Comparison of ENCODE assay signal across 9 mouse cellular contexts in the genomic region with DNA sequence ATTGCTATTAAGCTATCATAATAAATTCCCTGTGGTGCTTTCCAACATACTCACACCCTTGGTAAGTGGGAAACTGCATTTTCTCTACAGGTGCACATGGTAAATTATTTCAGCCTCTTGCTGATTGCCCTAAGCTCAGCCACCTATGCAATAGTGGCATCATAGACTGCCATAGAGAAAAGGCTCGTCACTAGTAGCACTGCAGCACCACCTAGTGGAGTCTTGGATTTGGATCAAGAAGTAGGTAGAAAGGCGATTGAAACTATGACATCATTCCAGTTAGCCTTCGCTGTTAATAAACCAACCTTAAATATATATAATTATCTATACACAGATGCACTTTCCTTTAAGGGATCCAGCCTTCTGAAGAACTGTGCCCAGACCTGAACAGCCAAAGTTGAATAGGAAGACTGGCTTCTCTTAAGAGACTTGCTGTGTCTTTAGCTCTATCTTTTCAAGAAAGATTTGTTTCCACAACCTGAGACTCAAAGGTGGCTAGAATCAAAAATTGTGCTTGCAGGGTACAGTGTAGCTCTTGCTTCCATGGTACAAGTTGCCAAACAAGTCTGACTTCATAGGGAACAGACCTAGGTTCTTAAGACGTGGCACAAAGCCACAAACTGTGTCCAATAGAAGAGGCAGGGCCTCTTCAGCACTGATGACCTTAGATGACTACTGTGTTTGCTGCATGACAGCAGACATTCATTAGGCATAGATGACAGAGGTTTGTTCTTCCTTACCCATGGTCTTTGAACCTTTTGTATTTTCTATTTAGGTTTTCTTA. TPM values are rescaled to one million over a fixed set of nuclear protein-coding genes. Genes with fewer than 3 reads are reported as not detected.
A peak's percentile ranks its signal among the peaks of the same experiment; 100 is the strongest.
DNase-seq lines count a peak whose midpoint lies in the region; ATAC-seq and TF ChIP-seq lines count a peak whose summit lies in the region.
"Had no signal": no experiment of that assay in that cellular context is flagged by ENCODE, and none has a peak within 500 bp of the region (broad histone marks: within the 10 kb centered on the region; RNA-seq: fewer than 3 reads in every experiment).

No protein-coding gene starts in this region.

- 21% methylated on average over 4 of the region's 4 CpGs for WGBS in heart, adult 2 months
- WGBS in heart, embryonic 11.5 days (ENCODE audit: insufficient replicate concordance): 32% methylated on average over 4 of the region's 4 CpGs
- WGBS in forebrain, embryonic 15.5 days: 34% methylated on average over 4 of the region's 4 CpGs
- 30% methylated on average over 4 of the region's 4 CpGs for WGBS in intestine, embryonic 16.5 days
- 40% methylated on average over 4 of the region's 4 CpGs for WGBS in midbrain, embryonic 15.5 days
- 28% methylated on average over 4 of the region's 4 CpGs for WGBS in spleen, adult 2 months

- no peak overlapping the region for H3K4me3 ChIP-seq in heart, adult 2 months
- H3K4me3 ChIP-seq in heart, embryonic 11.5 days (ENCODE audit: low read depth, low read length): no peak overlapping the region
- no peak overlapping the region for H3K4me3 ChIP-seq in forebrain, embryonic 15.5 days
- H3K4me3 ChIP-seq in intestine, embryonic 16.5 days (ENCODE audit: low read length): no peak overlapping the region
- H3K4me3 ChIP-seq in midbrain, embryonic 15.5 days: no peak overlapping the region
- H3K4me3 ChIP-seq in spleen, adult 2 months (ENCODE audit: extremely low read depth, insufficient read depth, insufficient read length): no peak overlapping the region
- H3K4me3 ChIP-seq: megakaryocyte, embryonic 14.5 days had no signal

- no peak overlapping the region for H3K27ac ChIP-seq in heart, adult 2 months
- H3K27ac ChIP-seq in heart, embryonic 11.5 days (ENCODE audit: low read depth, low read length): no peak overlapping the region
- H3K27ac ChIP-seq in forebrain, embryonic 15.5 days (replicated peaks): no peak overlapping the region
- no peak overlapping the region for H3K27ac ChIP-seq in intestine, embryonic 16.5 days (ENCODE audit: low read length)
- 0 out of 2 replicates have a peak overlapping the region, but pooled peaks have one; percentile 2 for H3K27ac ChIP-seq in midbrain, embryonic 15.5 days
- no peak overlapping the region for H3K27ac ChIP-seq in spleen, adult 2 months (ENCODE audit: insufficient read depth, low read length)

- peaks cover 2% of the 10 kb centered on the region; the same call in 1 of the 2 replicates for H3K36me3 ChIP-seq in heart, adult 2 months (ENCODE audit: control insufficient read depth, insufficient read depth, low read length)
- peaks cover 6% of the 10 kb centered on the region; the same call in 1 of the 2 replicates for H3K36me3 ChIP-seq in heart, embryonic 11.5 days (ENCODE audit: control insufficient read depth, insufficient read depth, low read length)
- H3K36me3 ChIP-seq in forebrain, embryonic 15.5 days: peaks cover 24% of the 10 kb centered on the region
- 0 out of 2 replicates have a peak, but pooled peaks cover 3% of the 10 kb centered on the region for H3K36me3 ChIP-seq in intestine, embryonic 16.5 days (ENCODE audit: control insufficient read depth, insufficient read depth, low read length)
- peaks cover 24% of the 10 kb centered on the region for H3K36me3 ChIP-seq in midbrain, embryonic 15.5 days (replicated peaks)
- no peaks in the 10 kb centered on the region for H3K36me3 ChIP-seq in spleen, adult 2 months (ENCODE audit: control insufficient read depth, insufficient read depth, low read length)

- no peaks in the 10 kb centered on the region for H3K27me3 ChIP-seq in heart, adult 2 months (ENCODE audit: control insufficient read depth, insufficient read depth, low read length)
- H3K27me3 ChIP-seq in heart, embryonic 11.5 days (ENCODE audit: control insufficient read depth, insufficient read depth, low read length): no peaks in the 10 kb centered on the region
- H3K27me3 ChIP-seq in forebrain, embryonic 15.5 days: no peaks in the 10 kb centered on the region
- no peaks in the 10 kb centered on the region for H3K27me3 ChIP-seq in intestine, embryonic 16.5 days (replicated peaks; ENCODE audit: control insufficient read depth, insufficient read depth, low read length)
- H3K27me3 ChIP-seq in midbrain, embryonic 15.5 days (replicated peaks): no peaks in the 10 kb centered on the region
- no peaks in the 10 kb centered on the region for H3K27me3 ChIP-seq in spleen, adult 2 months (ENCODE audit: control insufficient read depth, insufficient read depth, low read length)

- H3K9me3 ChIP-seq in heart, embryonic 11.5 days (replicated peaks; ENCODE audit: control insufficient read depth, low read length): no peaks in the 10 kb centered on the region
- H3K9me3 ChIP-seq in forebrain, embryonic 15.5 days: no peaks in the 10 kb centered on the region
- no peaks in the 10 kb centered on the region for H3K9me3 ChIP-seq in intestine, embryonic 16.5 days (ENCODE audit: control insufficient read depth, low read length)
- H3K9me3 ChIP-seq in midbrain, embryonic 15.5 days: no peaks in the 10 kb centered on the region
- H3K9me3 ChIP-seq: megakaryocyte, embryonic 14.5 days had no signal

- 0 out of 2 replicates have a peak, but pooled peaks have one; percentile 28 for TF ChIP-seq EP300 in heart, adult 2 months (IDR thresholded peaks at IDR 0.05; ENCODE audit: insufficient read depth, low read depth, low read length)

- peak; percentile 93 for TF ChIP-seq CTCF in heart, adult 2 months (IDR thresholded peaks at IDR 0.05)
- peak; percentile 51; the same call in 1 of the 2 replicates for TF ChIP-seq CTCF in spleen, adult 2 months (IDR thresholded peaks at IDR 0.05; ENCODE audit: extremely low read depth, insufficient read depth, insufficient read length, insufficient replicate concordance)

- no peaks in the 10 kb centered on the region for H3K4me1 ChIP-seq in heart, adult 2 months (ENCODE audit: control insufficient read depth, insufficient read depth, low read length)
- no peaks in the 10 kb centered on the region for H3K4me1 ChIP-seq in heart, embryonic 11.5 days (ENCODE audit: control insufficient read depth, insufficient read depth, low read length)
- H3K4me1 ChIP-seq in forebrain, embryonic 15.5 days: no peaks in the 10 kb centered on the region
- H3K4me1 ChIP-seq in intestine, embryonic 16.5 days (ENCODE audit: control insufficient read depth, insufficient read depth, low read length): no peaks in the 10 kb centered on the region
- H3K4me1 ChIP-seq in midbrain, embryonic 15.5 days: no peaks in the 10 kb centered on the region
- H3K4me1 ChIP-seq in spleen, adult 2 months (ENCODE audit: control insufficient read depth, insufficient read depth, insufficient read length): no peaks in the 10 kb centered on the region
- H3K4me1 ChIP-seq: megakaryocyte, embryonic 14.5 days had no signal

- intact Hi-C loops in heart, adult 2 months (cut with DNase I): loop anchor here (1.0 to 5.0 kb wide), 6 partner anchors 225 to 1144 kb away; no protein-coding TSS in a partner anchor
- intact Hi-C loops in left cerebral cortex, postnatal 4 days (cut with DNase I): loop anchor here (5.0 to 10.0 kb wide), 2 partner anchors 564 to 657 kb away; no protein-coding TSS in a partner anchor

- ATAC-seq in heart, embryonic 11.5 days (replicated peaks; ENCODE audit: insufficient number of reproducible peaks, low FRiP score, low TSS enrichment): no peak
- peak; percentile 40; the same call in 1 of the 2 replicates for ATAC-seq in cerebellum, adult (ENCODE audit: insufficient number of reproducible peaks, low FRiP score, low TSS enrichment)
- peak; percentile 74 for ATAC-seq in forebrain, embryonic 15.5 days (replicated peaks)
- peak; percentile 31; the same call in 1 of the 2 replicates for ATAC-seq in intestine, embryonic 16.5 days
- ATAC-seq in midbrain, embryonic 15.5 days (replicated peaks): peak; percentile 50; the same call in 1 of the 2 replicates

- H3K79me2 ChIP-seq in heart, adult 2 months (replicated peaks; ENCODE audit: control insufficient read depth, insufficient read depth, low read length): no peaks in the 10 kb centered on the region

- no peak overlapping the region for H3K4me2 ChIP-seq in heart, embryonic 11.5 days
- H3K4me2 ChIP-seq in forebrain, embryonic 15.5 days (replicated peaks): no peak overlapping the region
- H3K4me2 ChIP-seq in intestine, embryonic 16.5 days (ENCODE audit: low read depth, low read length): no peak overlapping the region
- H3K4me2 ChIP-seq in midbrain, embryonic 15.5 days: no peak overlapping the region

- no peak overlapping the region for H3K9ac ChIP-seq in heart, adult 2 months (ENCODE audit: low read depth, low read length)
- H3K9ac ChIP-seq in heart, embryonic 11.5 days (ENCODE audit: low read depth, low read length): no peak overlapping the region
- H3K9ac ChIP-seq in forebrain, embryonic 15.5 days (replicated peaks): no peak overlapping the region
- H3K9ac ChIP-seq in intestine, embryonic 16.5 days (ENCODE audit: low read depth, low read length): no peak overlapping the region
- no peak overlapping the region for H3K9ac ChIP-seq in midbrain, embryonic 15.5 days

- DNase-seq in heart, adult 2 months: peak; percentile 61
- DNase-seq in left cerebral cortex, postnatal 4 days: peak; percentile 78
- peak; percentile 44 to 65 for DNase-seq in spleen, adult 2 months (ENCODE audit: low read depth in 1 of 2, low spot score in 2 of 2)

- no peak for TF ChIP-seq POLR2A in heart, adult 2 months (IDR thresholded peaks at IDR 0.05; ENCODE audit: insufficient read depth, low read depth, low read length)
- TF ChIP-seq POLR2A in spleen, adult 2 months (IDR thresholded peaks at IDR 0.05; ENCODE audit: low read depth, low read length): no peak

RNA-seq across cellular contexts. Expression of gene Cyb561, which starts 41.4 kb away (rescaled TPM):
- 1 to 10 TPM; 8.2 to 8.5 TPM for total RNA-seq in heart, adult 2 months (2021)
- polyA plus RNA-seq in heart, adult 2 months (2012; rRNA removed): 17.0 and 17.6 TPM in 2 replicates
- 3.5 and 3.7 TPM in 2 replicates for polyA plus RNA-seq in heart, embryonic 11.5 days (2014; fragmentation: Nextera tagmentation; extraction: Ambion mirVana)
- polyA plus RNA-seq in forebrain, embryonic 15.5 days (2015; fragmentation: Nextera tagmentation; extraction: Ambion mirVana): 32.3 and 32.5 TPM in 2 replicates
- 43.9 and 46.5 TPM in 2 replicates for polyA plus RNA-seq in intestine, embryonic 16.5 days (2015; fragmentation: Nextera tagmentation; extraction: Ambion mirVana)
- total RNA-seq in left cerebral cortex, postnatal 4 days (2021): 10 to 100 TPM; 36.6 to 38.9 TPM
- 70.2 and 70.5 TPM in 2 replicates for polyA plus RNA-seq in midbrain, embryonic 15.5 days (2015; fragmentation: Nextera tagmentation; extraction: Ambion mirVana)
- 1.9 and 2.8 TPM in 2 replicates for polyA plus RNA-seq in spleen, adult 2 months (2012; rRNA removed)

RNA-seq across cellular contexts. Expression of gene Ace, which starts 56.0 kb away (rescaled TPM):
- total RNA-seq in heart, adult 2 months (2021): 10 to 100 TPM; 18.8 to 23.7 TPM
- polyA plus RNA-seq in heart, adult 2 months (2012; rRNA removed): 34.4 and 42.1 TPM in 2 replicates
- polyA plus RNA-seq in heart, embryonic 11.5 days (2014; fragmentation: Nextera tagmentation; extraction: Ambion mirVana): 0.52 and 0.59 TPM in 2 replicates
- 2.3 and 2.5 TPM in 2 replicates for polyA plus RNA-seq in forebrain, embryonic 15.5 days (2015; fragmentation: Nextera tagmentation; extraction: Ambion mirVana)
- polyA plus RNA-seq in intestine, embryonic 16.5 days (2015; fragmentation: Nextera tagmentation; extraction: Ambion mirVana): 18.6 and 41.2 TPM in 2 replicates
- total RNA-seq in left cerebral cortex, postnatal 4 days (2021): 1 to 10 TPM; 8.1 to 9.8 TPM
- polyA plus RNA-seq in midbrain, embryonic 15.5 days (2015; fragmentation: Nextera tagmentation; extraction: Ambion mirVana): 6.1 and 6.5 TPM in 2 replicates
- polyA plus RNA-seq in spleen, adult 2 months (2012; rRNA removed): 14.6 and 32.5 TPM in 2 replicates
